Comparison of ENCODE assay signal across 9 mouse cellular contexts in genomic region chr8:113984845-113985244, GRCm38 (mm10).
DNase-seq lines count a peak whose midpoint lies in the region; ATAC-seq and TF ChIP-seq lines count a peak whose summit lies in the region.
"Had no signal": no experiment of that assay in that cellular context is flagged by ENCODE, and none has a peak within 500 bp of the region (broad histone marks: within the 10 kb centered on the region; RNA-seq: fewer than 3 reads in every experiment).

No protein-coding gene starts in this region.

- ATAC-seq in liver, embryonic 12.5 days = no peak
- no peak for ATAC-seq in embryonic facial prominence, embryonic 15.5 days (ENCODE audit: insufficient number of reproducible peaks, low FRiP score, low TSS enrichment, low read depth)
- ATAC-seq in hindbrain, embryonic 15.5 days (ENCODE audit: low FRiP score, low read depth) = no peak
- ATAC-seq in megakaryocyte-erythroid progenitor cell, adult 5-6 weeks (replicated peaks; ENCODE audit: low FRiP score, low TSS enrichment, poor library complexity, severe bottlenecking) = peak; percentile 87

- H3K4me1 ChIP-seq in liver, embryonic 12.5 days = no peaks in the 10 kb centered on the region
- H3K4me1 ChIP-seq in embryonic facial prominence, embryonic 15.5 days = no peaks in the 10 kb centered on the region
- peaks cover 8% of the 10 kb centered on the region for H3K4me1 ChIP-seq in hindbrain, embryonic 15.5 days (replicated peaks)
- H3K4me1 ChIP-seq: neural tube, embryonic 12.5 days had no signal

- no peak overlapping the region for H3K4me3 ChIP-seq in liver, embryonic 12.5 days
- H3K4me3 ChIP-seq in embryonic facial prominence, embryonic 15.5 days (replicated peaks) = no peak overlapping the region
- H3K4me3 ChIP-seq in hindbrain, embryonic 15.5 days = no peak overlapping the region
- H3K4me3 ChIP-seq: neural tube, embryonic 12.5 days had no signal

- H3K4me2 ChIP-seq in liver, embryonic 12.5 days = no peak overlapping the region
- H3K4me2 ChIP-seq in embryonic facial prominence, embryonic 15.5 days (replicated peaks) = 0 out of 2 replicates have a peak overlapping the region, but pooled peaks have one; percentile 2
- peak overlapping the region; percentile 1; the same call in 1 of the 2 replicates for H3K4me2 ChIP-seq in hindbrain, embryonic 15.5 days
- H3K4me2 ChIP-seq: neural tube, embryonic 12.5 days had no signal

- no peak for TF ChIP-seq POLR2A in brain, embryonic 14.5 days (IDR thresholded peaks at IDR 0.05; ENCODE audit: borderline replicate concordance, extremely low read depth, insufficient read depth, insufficient read length, poor library complexity, severe bottlenecking)

- 8% methylated on average over 10 of the region's 10 CpGs for WGBS in liver, embryonic 12.5 days (ENCODE audit: insufficient replicate concordance)
- 7% methylated on average over 10 of the region's 10 CpGs for WGBS in embryonic facial prominence, embryonic 15.5 days
- 9% methylated on average over 10 of the region's 10 CpGs for WGBS in hindbrain, embryonic 15.5 days

- H3K27ac ChIP-seq in liver, embryonic 12.5 days = no peak overlapping the region
- H3K27ac ChIP-seq in embryonic facial prominence, embryonic 15.5 days (replicated peaks) = no peak overlapping the region
- no peak overlapping the region for H3K27ac ChIP-seq in hindbrain, embryonic 15.5 days (replicated peaks)
- H3K27ac ChIP-seq: neural tube, embryonic 12.5 days had no signal

- peaks cover 18% of the 10 kb centered on the region for H3K27me3 ChIP-seq in liver, embryonic 12.5 days (replicated peaks)
- peaks cover 13% of the 10 kb centered on the region; the same call in 1 of the 2 replicates for H3K27me3 ChIP-seq in embryonic facial prominence, embryonic 15.5 days
- H3K27me3 ChIP-seq in hindbrain, embryonic 15.5 days = no peaks in the 10 kb centered on the region
- H3K27me3 ChIP-seq: neural tube, embryonic 12.5 days had no signal

- peak; percentile 95 for TF ChIP-seq CTCF in brain, embryonic 14.5 days (IDR thresholded peaks at IDR 0.05; ENCODE audit: borderline replicate concordance, extremely low read depth, insufficient read depth, insufficient read length)

- no peaks in the 10 kb centered on the region for H3K36me3 ChIP-seq in liver, embryonic 12.5 days
- H3K36me3 ChIP-seq in embryonic facial prominence, embryonic 15.5 days = no peaks in the 10 kb centered on the region
- H3K36me3 ChIP-seq in hindbrain, embryonic 15.5 days = no peaks in the 10 kb centered on the region
- H3K36me3 ChIP-seq: neural tube, embryonic 12.5 days had no signal

- peak; percentile 48 for DNase-seq in liver
- DNase-seq in brain, embryonic 14.5 days (ENCODE audit: low read depth) = peak; percentile 84
- peak; percentile 16 for DNase-seq in left cerebral cortex, adult 11 months (ENCODE audit: low spot score)
- peak; percentile 82 for DNase-seq in testis, postnatal 10 days (ENCODE audit: low spot score)

- H3K9ac ChIP-seq in liver, embryonic 12.5 days = no peak overlapping the region
- H3K9ac ChIP-seq in embryonic facial prominence, embryonic 15.5 days = no peak overlapping the region
- H3K9ac ChIP-seq in hindbrain, embryonic 15.5 days = no peak overlapping the region
- H3K9ac ChIP-seq: neural tube, embryonic 12.5 days had no signal

- H3K9me3 ChIP-seq in liver, embryonic 12.5 days (replicated peaks) = 0 out of 2 replicates have a peak, but pooled peaks cover 4% of the 10 kb centered on the region
- no peaks in the 10 kb centered on the region for H3K9me3 ChIP-seq in embryonic facial prominence, embryonic 15.5 days (replicated peaks)
- H3K9me3 ChIP-seq in hindbrain, embryonic 15.5 days = no peaks in the 10 kb centered on the region
- H3K9me3 ChIP-seq: neural tube, embryonic 12.5 days had no signal

Comparison
In these comparisons a context has a peak if more than half of its experiments do, and no peak if none do; other contexts are left out.
1. DNase-seq: peak in every context shown above with its lines; median percentile 84 in brain, embryonic 14.5 days; 82 in testis, postnatal 10 days; 48 in liver; 16 in left cerebral cortex, adult 11 months.